Mouse (Mus musculus): ENCODE results near the gene Rcc1l. TPM values are rescaled to one million over a fixed set of nuclear protein-coding genes. Genes with fewer than 3 reads are reported as not detected.

Gene Rcc1l
- total RNA-seq (2023) = 36.1 TPM

DNA sequence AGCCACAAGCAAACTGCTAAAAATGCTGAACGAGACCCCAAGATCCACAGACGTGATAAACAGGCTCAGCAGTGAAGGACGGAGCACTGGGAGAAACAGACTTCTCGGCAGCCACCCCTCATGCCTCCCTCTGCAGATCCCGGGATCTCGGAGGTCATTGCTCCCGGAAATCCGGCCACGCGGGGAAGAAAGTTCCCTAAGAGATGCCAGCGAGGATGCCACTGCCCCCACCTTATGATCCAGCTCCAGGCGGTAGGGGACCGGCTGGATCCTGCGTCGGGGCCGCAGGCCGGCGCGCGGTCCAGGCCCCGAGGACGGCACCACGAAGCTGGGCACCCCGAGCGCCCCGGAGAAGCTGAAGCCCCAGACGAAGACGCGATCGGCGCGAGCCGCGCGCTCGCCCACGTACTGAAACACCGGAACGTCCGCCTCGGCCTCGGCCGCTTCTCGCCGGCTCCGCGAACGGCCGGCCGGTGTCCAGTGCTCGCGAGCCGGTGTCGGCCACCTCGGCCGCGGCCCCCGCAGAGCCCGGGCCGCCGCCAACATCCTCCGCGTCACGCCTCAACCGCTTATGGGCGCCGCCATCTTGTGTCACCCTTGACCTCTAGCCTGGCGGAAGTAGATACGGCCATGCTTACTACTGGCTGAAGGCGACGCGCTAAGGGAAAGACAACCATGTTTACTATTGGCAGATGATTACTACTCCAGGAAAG lies at the start of gene Rcc1l:
Rcc1l (minus strand) TSS at position 606 of the 713 bp plus-strand sequence.

GRCm38 (mm10) chr5:134183880-134184808 lies 7.6 kb upstream of the Rcc1l start, which contains the start of gene Gtf2ird2:
Gene Gtf2ird2, plus strand, starts transcription at chr5:134184019.

DNA sequence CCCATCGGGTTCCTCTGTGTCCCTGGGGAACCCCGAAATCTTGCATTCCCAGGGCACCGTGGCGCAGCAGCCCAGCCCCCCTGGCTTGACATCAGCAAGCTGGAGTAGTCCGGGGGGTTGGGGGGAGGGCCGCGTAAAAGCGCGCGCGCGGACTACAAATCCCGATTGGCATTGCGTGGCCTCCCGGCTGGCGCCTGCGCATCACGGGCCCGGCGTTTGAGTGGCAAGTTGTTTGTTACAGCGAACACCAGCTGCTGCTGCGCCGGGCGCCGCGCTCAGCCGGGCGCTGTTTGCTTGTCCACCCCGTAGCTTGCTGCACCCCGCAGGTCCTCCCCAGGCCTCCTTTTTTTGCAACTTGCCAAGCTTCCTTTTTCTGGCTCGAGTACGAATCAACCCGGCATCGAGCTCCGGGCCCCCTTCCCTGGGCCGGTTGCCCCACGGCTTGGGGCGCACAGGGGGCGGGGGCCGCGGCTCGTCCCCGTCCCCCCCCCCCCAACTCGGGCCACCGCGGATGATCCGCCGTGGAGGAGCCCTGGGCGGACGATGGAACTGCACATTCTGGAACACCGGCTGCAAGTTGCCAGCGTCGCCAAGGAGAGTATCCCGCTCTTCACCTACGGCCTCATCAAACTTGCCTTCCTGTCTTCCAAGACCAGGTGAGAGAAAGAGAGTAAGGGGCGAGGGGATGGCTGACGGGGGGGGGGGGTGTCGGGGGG lies 76.9 kb downstream of the Rcc1l start, which contains the start of gene Castor2:
Castor2 (plus strand) TSS at position 216 of the 716 bp plus-strand sequence.

Other genes with a start within 250 kb of the Rcc1l start
- 10.3 TPM for gene Castor2, start 77.1 kb downstream of the Rcc1l start, total RNA-seq (2023)
- gene Gtf2ird2, start 7.2 kb upstream of the Rcc1l start, total RNA-seq (2023) = 23.6 TPM
- 16.7 TPM for gene Ncf1, start 52.9 kb upstream of the Rcc1l start, total RNA-seq (2023)
- 190 TPM for gene Gtf2i, start 138.0 kb upstream of the Rcc1l start, total RNA-seq (2023)

Data from CD4-positive naive resting alpha-beta T cell, adult 57 days (primary cell).